Mouse (Mus musculus) central nervous system, embryonic 11.5 days (tissue): Measurements from ENCODE around the gene Zfp511. TPM values are rescaled to one million over a fixed set of nuclear protein-coding genes. Genes with fewer than 3 reads are reported as not detected.

ENCODE experiments used
- polyA plus RNA-seq: library from polyadenylated mRNA; depleted of rRNA; stranded (reverse); fragments of >200 nt; gene quantifications from 2 replicates; pipeline ENCODE4 v1.2.3, GENCODE M21; 2012; rRNA removed

The Zfp511 gene
- polyA plus RNA-seq, result 51.6 and 53.6 TPM in 2 replicates

DNA sequence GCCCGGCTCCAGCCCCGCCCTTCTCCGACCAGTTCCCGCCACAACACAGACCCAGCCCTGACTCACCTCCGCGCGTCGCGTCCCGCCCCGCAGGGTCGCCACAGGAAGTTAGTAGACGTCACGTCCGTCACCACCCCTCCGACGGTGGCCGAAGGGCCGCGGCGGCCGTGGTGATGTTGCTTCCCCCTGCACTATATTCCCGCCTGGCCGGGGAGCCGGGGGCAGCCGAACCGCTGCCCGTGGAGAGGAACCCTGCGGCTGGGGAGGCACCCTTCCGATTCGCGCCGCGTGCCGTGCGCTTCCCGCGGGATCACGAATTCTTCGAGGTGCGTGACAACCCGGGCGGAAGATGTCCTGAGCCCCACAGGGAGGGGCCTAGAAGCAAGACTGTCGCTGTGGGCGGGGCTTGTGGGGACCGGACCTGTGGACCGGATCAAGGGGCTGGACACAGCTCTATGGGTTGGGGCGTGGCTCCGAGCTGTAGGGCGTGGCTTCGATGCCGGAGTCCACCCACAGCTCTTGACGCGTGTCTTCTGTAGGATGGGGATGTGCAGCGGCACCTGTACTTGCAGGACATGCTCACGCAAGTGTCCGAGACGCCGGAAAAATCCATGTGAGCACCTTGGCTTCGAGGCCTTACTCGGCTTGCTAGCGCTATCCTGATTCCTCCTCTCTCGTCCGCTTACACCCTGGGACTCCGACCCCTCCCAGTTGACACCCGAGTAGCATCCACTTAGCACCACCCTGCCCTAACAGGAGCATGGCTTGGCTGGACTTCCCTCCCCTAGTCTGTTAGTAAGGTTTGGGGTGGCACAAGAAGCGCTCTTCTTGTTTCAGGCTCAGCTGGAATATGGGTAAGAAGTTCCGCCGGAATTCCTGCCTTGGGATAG lies at the start of gene Zfp511, which contains the start of gene Tubgcp2:
Gene Zfp511 (plus strand): TSS at position 111 of the 890 bp plus-strand sequence.
Gene Tubgcp2 (minus strand): TSS at position 389 of the 890 bp plus-strand sequence.

DNA sequence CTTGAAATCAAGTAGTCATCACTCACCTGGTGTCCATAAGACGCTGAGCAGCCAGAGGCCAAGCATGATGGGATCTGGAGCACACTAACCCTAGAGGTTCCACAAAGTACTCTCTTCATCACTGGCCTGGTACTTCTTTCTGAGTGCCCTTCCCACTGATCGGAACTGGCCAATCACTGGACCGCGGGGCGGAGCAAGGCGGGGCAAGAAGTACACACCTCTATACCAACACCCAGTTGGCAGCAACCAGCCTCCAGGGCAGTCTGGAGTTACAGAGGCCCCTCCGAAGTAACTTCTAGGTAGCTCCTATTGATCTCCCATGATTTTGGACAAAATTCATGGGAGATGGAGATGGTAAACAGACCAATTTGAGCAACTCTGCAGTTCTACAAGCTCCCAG lies 43.8 kb upstream of the Zfp511 start, which contains the start of gene Adam8:
Gene Adam8 (minus strand): TSS at position 157 of the 400 bp plus-strand sequence.

GRCm38 (mm10) chr7:140048361-140049114 lies 12.3 kb downstream of the Zfp511 start, which contains the start of gene Msx3:
TSS of gene Msx3 (minus strand) at chr7:140049089.

GRCm38 (mm10) chr7:140082242-140082678 lies 46.1 kb downstream of the Zfp511 start, which contains the start of gene Caly:
TSS of gene Caly (minus strand) at chr7:140082548.

Other genes starting within 250 kb of the Zfp511 start
- 3.7 and 4.0 TPM in 2 replicates for gene Adgra1, start 202.2 kb upstream of the Zfp511 start, polyA plus RNA-seq
- 1.1 and 1.2 TPM in 2 replicates for gene Kndc1, start 141.7 kb upstream of the Zfp511 start, polyA plus RNA-seq
- 0.04 and 0.30 TPM in 2 replicates for gene Utf1, start 92.6 kb upstream of the Zfp511 start, polyA plus RNA-seq
- 0.48 and 0.53 TPM in 2 replicates for gene 6430531B16Rik, start 57.6 kb upstream of the Zfp511 start, polyA plus RNA-seq
- 9.3 and 9.4 TPM in 2 replicates for gene Adam8, start 43.8 kb upstream of the Zfp511 start, polyA plus RNA-seq
- 47.7 and 68.0 TPM in 2 replicates for gene Tubgcp2, start 278 bp downstream of the Zfp511 start, polyA plus RNA-seq
- 10.2 and 11.3 TPM in 2 replicates for gene Msx3, start 12.7 kb downstream of the Zfp511 start, polyA plus RNA-seq
- 6.7 and 10.7 TPM in 2 replicates for gene Caly, start 46.2 kb downstream of the Zfp511 start, polyA plus RNA-seq
- gene Prap1, start 57.0 kb downstream of the Zfp511 start, polyA plus RNA-seq, result 1.5 TPM in 1 of 2 replicates, not detected in the other
- gene Fuom, start 66.0 kb downstream of the Zfp511 start, polyA plus RNA-seq, result 20.8 and 23.8 TPM in 2 replicates
- gene Paox, start 79.4 kb downstream of the Zfp511 start, polyA plus RNA-seq, result 8.5 and 9.3 TPM in 2 replicates
- gene Echs1, start 80.1 kb downstream of the Zfp511 start, polyA plus RNA-seq, result 94.1 and 116 TPM in 2 replicates
- gene Mtg1, start 101.2 kb downstream of the Zfp511 start, polyA plus RNA-seq, result 31.4 and 49.2 TPM in 2 replicates
- 0.80 and 0.83 TPM in 2 replicates for gene Sprn, start 118.5 kb downstream of the Zfp511 start, polyA plus RNA-seq
- not detected in 2 replicates for gene Olfr522, start 128.4 kb downstream of the Zfp511 start, polyA plus RNA-seq
- not detected in 2 replicates for gene Olfr523, start 136.8 kb downstream of the Zfp511 start, polyA plus RNA-seq
- gene Olfr524, start 169.6 kb downstream of the Zfp511 start, polyA plus RNA-seq, result not detected in 2 replicates
- gene Cd163l1, start 181.9 kb downstream of the Zfp511 start, polyA plus RNA-seq, result 0.04 TPM in 1 of 2 replicates, not detected in the other
- gene 5830411N06Rik, start 210.9 kb downstream of the Zfp511 start, polyA plus RNA-seq, result not detected in 2 replicates